Mouse (Mus musculus) 3134 (cell line): ENCODE data around the gene Vmn1r62.
"Not testable (repeated sequence)": the region's sequence is repeated elsewhere in the genome, so short reads cannot be mapped to it uniquely, and the experiment has no call there.

Experiments
- DNase-seq: peaks from one replicate; pipeline ENCODE4 v3.0.0-alpha.2; 2011; ENCODE audit warnings: low spot score; ENCODE audit not compliant: insufficient read length; ENCODE audit errors: extremely low read depth

The Vmn1r62 gene

DNA sequence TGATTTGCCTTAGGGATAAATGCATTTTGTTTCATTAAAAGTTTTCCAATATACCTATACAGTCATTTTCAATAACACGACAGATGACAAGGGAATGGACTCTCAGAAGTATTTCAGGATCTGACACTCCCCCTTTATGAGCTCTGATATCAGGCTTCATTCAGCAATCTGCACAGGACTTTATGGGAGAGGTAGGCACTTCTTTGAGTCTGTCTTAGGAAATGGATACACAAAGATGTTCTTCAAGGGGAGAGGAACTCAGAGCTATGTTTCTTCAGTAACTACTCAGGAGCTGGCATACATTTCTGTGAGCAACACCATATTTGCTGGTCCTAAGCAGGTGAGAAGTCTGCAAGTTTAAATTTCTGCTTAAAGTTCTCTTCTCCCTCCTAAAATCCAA, at the start of gene Vmn1r62:
TSS of gene Vmn1r62 (plus strand) at position 301 of the 400 bp plus-strand sequence.
- DNase-seq, result not testable (repeated sequence)
